Mouse (Mus musculus) cortical plate, adult 2 months (tissue): Measurements from ENCODE around the gene Capn5.

Experiments used
- CTCF ChIP-seq: fragments of 200-500 bp; IDR thresholded peaks from 2 replicates; pipeline ENCODE4 v1.5.1; 2011; ENCODE audit warnings: mild to moderate bottlenecking, control low read depth, low read length; ENCODE audit not compliant: insufficient read depth; ENCODE audit errors: extremely low read depth
- POLR2A ChIP-seq: fragments of 200-500 bp; IDR thresholded peaks from 2 replicates; pipeline ENCODE4 v1.6.1; 2011; ENCODE audit warnings: mild to moderate bottlenecking, low read length, control low read depth; ENCODE audit not compliant: insufficient read depth; ENCODE audit errors: extremely low read depth

GRCm38 (mm10) chr7:98103942-98104292 is 74.2 kb downstream of the Capn5 start:
- no peak for TF ChIP-seq CTCF
- no peak for TF ChIP-seq POLR2A
